Mouse (Mus musculus): ENCODE measurements around the gene Syt9. TPM values are rescaled to one million over a fixed set of nuclear protein-coding genes. Genes with fewer than 3 reads are reported as not detected.

Gene Syt9
- polyA plus RNA-seq, 1 experiment, result 0.21 TPM

GRCm38 (mm10) chr7:107504761-107505712 lies 134.5 kb downstream of the Syt9 start:
- H3K4me3 ChIP-seq (ENCODE audit: insufficient read depth, low read length), result no peak overlapping the region
- H3K27ac ChIP-seq (ENCODE audit: insufficient read depth, low read length), result no peak overlapping the region
- no peak for TF ChIP-seq POLR2A (IDR thresholded peaks at IDR 0.05; ENCODE audit: low read depth, low read length)
- no peak for TF ChIP-seq CTCF (IDR thresholded peaks at IDR 0.05; ENCODE audit: borderline replicate concordance, insufficient read depth, low read length)
- no peaks in the 10 kb centered on the region for H3K4me1 ChIP-seq (ENCODE audit: control insufficient read depth, insufficient read depth, low read length)

DNA sequence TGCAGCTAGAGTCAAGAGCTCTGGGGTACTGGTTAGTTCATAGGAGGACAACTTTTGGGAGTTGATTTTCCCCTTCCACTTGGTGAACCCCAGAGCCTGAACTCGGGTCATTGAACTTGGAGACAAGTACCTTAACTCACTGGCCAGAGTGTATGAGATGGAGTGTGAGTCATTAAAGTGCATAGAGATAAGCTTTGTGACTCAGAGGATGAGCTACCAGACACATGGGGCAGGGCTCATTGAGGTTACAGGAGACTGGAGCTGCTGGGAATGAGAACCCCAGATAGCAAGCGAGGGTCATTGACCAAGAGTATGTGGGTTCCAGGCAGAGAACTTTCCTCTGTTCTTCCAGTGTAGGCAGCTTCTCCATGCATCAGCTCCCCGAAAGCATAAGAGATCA lies 137.4 kb downstream of the Syt9 start:
- Histone ChIP-seq H3K27ac (ENCODE audit: insufficient read depth, low read length) (no peak overlapping the region), H3K4me1 (ENCODE audit: control insufficient read depth, insufficient read depth, low read length) (no peaks in the 10 kb centered on the region), H3K4me3 (ENCODE audit: insufficient read depth, low read length) (no peak overlapping the region)
- TF ChIP-seq CTCF (IDR thresholded peaks at IDR 0.05; ENCODE audit: borderline replicate concordance, insufficient read depth, low read length) (no peak), POLR2A (IDR thresholded peaks at IDR 0.05; ENCODE audit: low read depth, low read length) (no peak)

- no peak for TF ChIP-seq CTCF (IDR thresholded peaks at IDR 0.05; ENCODE audit: borderline replicate concordance, insufficient read depth, low read length)
- no peak for TF ChIP-seq POLR2A (IDR thresholded peaks at IDR 0.05; ENCODE audit: low read depth, low read length)
- Histone ChIP-seq H3K27ac (ENCODE audit: insufficient read depth, low read length) (no peak overlapping the region), H3K4me3 (ENCODE audit: insufficient read depth, low read length) (no peak overlapping the region), H3K4me1 (ENCODE audit: control insufficient read depth, insufficient read depth, low read length) (no peaks in the 10 kb centered on the region)
These were observed 139.2 kb downstream of the Syt9 start for GRCm38 (mm10) chr7:107509740-107510139.

GRCm38 (mm10) chr7:107516704-107517410 lies 146.3 kb downstream of the Syt9 start:
- Histone ChIP-seq H3K4me3 (ENCODE audit: insufficient read depth, low read length) (no peak overlapping the region), H3K4me1 (ENCODE audit: control insufficient read depth, insufficient read depth, low read length) (no peaks in the 10 kb centered on the region), H3K27ac (ENCODE audit: insufficient read depth, low read length) (no peak overlapping the region)
- no peak for TF ChIP-seq CTCF (IDR thresholded peaks at IDR 0.05; ENCODE audit: borderline replicate concordance, insufficient read depth, low read length)
- no peak for TF ChIP-seq POLR2A (IDR thresholded peaks at IDR 0.05; ENCODE audit: low read depth, low read length)

DNA sequence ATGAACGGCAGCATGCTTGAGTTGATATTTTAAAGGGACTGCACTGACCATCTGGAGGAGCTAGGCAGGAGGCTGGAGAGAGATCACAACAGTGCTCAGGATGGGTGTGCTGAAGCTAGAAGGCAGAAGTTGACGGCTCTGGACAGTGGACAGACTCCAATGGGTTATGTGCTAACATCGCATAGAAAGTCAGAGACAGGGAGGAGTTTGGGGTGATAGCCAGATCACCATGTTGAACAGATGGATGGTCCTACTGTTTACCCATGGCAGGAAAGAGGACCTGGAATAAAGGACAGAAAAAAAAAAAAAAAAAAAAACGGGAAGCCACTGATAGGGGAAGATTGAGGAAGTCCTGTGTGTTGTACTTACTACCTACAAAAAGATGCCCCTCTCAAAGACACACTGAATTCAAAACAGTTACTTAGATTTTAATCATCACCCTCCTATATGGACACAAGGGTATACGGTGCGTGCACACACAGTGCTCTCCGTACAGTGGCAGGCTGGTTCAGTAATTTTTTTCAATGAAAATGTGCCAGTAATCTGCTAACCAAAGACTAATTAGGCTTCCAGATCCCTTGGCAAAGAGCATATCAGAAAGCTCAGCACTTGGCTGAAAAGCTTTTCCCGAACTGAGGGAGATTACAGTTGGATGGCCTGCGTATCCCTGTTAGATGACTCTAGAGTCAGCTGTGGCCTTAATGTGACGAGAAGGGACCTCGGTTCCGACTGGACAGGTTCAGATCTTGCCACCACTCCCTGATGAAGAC lies 148.9 kb downstream of the Syt9 start:
- TF ChIP-seq POLR2A (IDR thresholded peaks at IDR 0.05; ENCODE audit: low read depth, low read length) (no peak), CTCF (IDR thresholded peaks at IDR 0.05; ENCODE audit: borderline replicate concordance, insufficient read depth, low read length) (no peak)
- Histone ChIP-seq H3K4me3 (ENCODE audit: insufficient read depth, low read length) (no peak overlapping the region), H3K27ac (ENCODE audit: insufficient read depth, low read length) (no peak overlapping the region), H3K4me1 (ENCODE audit: control insufficient read depth, insufficient read depth, low read length) (no peaks in the 10 kb centered on the region)

DNA sequence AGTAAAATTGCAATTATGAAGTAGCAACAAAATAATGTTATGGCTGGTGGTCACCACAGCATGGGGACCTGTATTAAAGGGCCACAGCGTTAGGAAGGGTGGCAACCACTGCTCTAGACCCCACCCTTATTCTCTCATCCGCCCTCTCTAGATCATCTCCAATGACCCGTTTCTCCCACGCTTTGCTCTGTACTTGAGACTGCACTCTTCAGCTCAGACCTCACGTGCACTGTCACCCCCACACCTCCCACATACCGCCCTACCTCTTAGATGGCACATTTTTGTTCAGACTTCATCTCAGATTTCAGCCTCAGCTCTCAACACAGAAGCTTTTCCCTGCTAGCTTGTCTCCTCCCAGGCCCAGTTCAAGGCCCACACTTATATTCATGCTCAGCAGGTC lies 150.9 kb downstream of the Syt9 start:
- TF ChIP-seq CTCF (IDR thresholded peaks at IDR 0.05; ENCODE audit: borderline replicate concordance, insufficient read depth, low read length), result no peak
- no peak for TF ChIP-seq POLR2A (IDR thresholded peaks at IDR 0.05; ENCODE audit: low read depth, low read length)
- no peak overlapping the region for H3K27ac ChIP-seq (ENCODE audit: insufficient read depth, low read length)
- H3K4me1 ChIP-seq (ENCODE audit: control insufficient read depth, insufficient read depth, low read length), result no peaks in the 10 kb centered on the region
- no peak overlapping the region for H3K4me3 ChIP-seq (ENCODE audit: insufficient read depth, low read length)

GRCm38 (mm10) chr7:107526299-107526698 lies 155.8 kb downstream of the Syt9 start:
- Histone ChIP-seq H3K4me3 (ENCODE audit: insufficient read depth, low read length) (no peak overlapping the region), H3K4me1 (ENCODE audit: control insufficient read depth, insufficient read depth, low read length) (no peaks in the 10 kb centered on the region), H3K27ac (ENCODE audit: insufficient read depth, low read length) (no peak overlapping the region)
- TF ChIP-seq CTCF (IDR thresholded peaks at IDR 0.05; ENCODE audit: borderline replicate concordance, insufficient read depth, low read length) (peak; percentile 44; the same call in 1 of the 2 replicates), POLR2A (IDR thresholded peaks at IDR 0.05; ENCODE audit: low read depth, low read length) (no peak)

- no peak overlapping the region for H3K4me3 ChIP-seq (ENCODE audit: insufficient read depth, low read length)
- H3K4me1 ChIP-seq (ENCODE audit: control insufficient read depth, insufficient read depth, low read length), result no peaks in the 10 kb centered on the region
- no peak for TF ChIP-seq POLR2A (IDR thresholded peaks at IDR 0.05; ENCODE audit: low read depth, low read length)
- TF ChIP-seq CTCF (IDR thresholded peaks at IDR 0.05; ENCODE audit: borderline replicate concordance, insufficient read depth, low read length), result no peak
- H3K27ac ChIP-seq (ENCODE audit: insufficient read depth, low read length), result no peak overlapping the region
These were observed 157.7 kb downstream of the Syt9 start for GRCm38 (mm10) chr7:107528169-107528772.

DNA sequence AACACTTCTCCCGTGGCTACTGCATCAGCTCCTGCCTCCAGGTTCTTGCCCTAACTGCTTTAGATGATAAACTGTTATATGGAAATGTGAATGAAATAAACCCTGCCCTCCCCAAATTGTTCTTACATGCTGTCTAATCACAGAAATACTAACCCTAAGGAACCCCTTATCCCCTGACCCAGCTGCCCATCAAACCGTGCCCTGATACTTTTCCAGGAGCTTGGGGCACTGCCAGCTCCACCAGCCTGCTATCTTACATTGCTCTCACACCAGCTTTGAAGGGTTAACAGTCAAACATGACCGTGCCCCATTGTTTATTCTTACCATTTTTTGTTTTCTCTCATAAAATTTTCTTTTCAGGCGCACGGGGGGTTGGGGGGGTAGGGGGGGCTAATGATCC lies 158.8 kb downstream of the Syt9 start:
- Histone ChIP-seq H3K27ac (ENCODE audit: insufficient read depth, low read length) (no peak overlapping the region), H3K4me3 (ENCODE audit: insufficient read depth, low read length) (no peak overlapping the region), H3K4me1 (ENCODE audit: control insufficient read depth, insufficient read depth, low read length) (no peaks in the 10 kb centered on the region)
- TF ChIP-seq POLR2A (IDR thresholded peaks at IDR 0.05; ENCODE audit: low read depth, low read length) (no peak), CTCF (IDR thresholded peaks at IDR 0.05; ENCODE audit: borderline replicate concordance, insufficient read depth, low read length) (no peak)

Measured in embryonic fibroblast, embryonic 13.5 days (primary cell).